Mouse (Mus musculus) stomach, postnatal 0 days (tissue): ENCODE measurements around the gene Slc30a7.

Source experiments
- CTCF ChIP-seq: IDR thresholded peaks from 2 replicates; pipeline ENCODE4 v1.5.1; 2016; ENCODE audit warnings: antibody characterized with exemption, low read depth, mild to moderate bottlenecking, moderate library complexity
- EP300 ChIP-seq: optimal IDR thresholded peaks from 2 replicates; pipeline ENCODE3; 2016; ENCODE audit warnings: antibody characterized with exemption

- TF ChIP-seq EP300 (no peak), CTCF (no peak)
These were observed 60.9 kb downstream of the Slc30a7 start for GRCm38 (mm10) chr3:115946272-115946671.
